Mouse (Mus musculus) CH12.LX (cell line): ENCODE measurements around the gene Zglp1. TPM values are rescaled to one million over a fixed set of nuclear protein-coding genes. Genes with fewer than 3 reads are reported as not detected.

Experiments
- DNase-seq: peaks from one replicate; pipeline ENCODE4 v3.0.0-alpha.2; 2013; ENCODE audit errors: extremely low read depth
- H3K27ac ChIP-seq: 2 replicates; pipeline ENCODE4 v1.5.1; 2012; ENCODE audit warnings: low read depth, mild to moderate bottlenecking, control low read depth, moderate library complexity; ENCODE audit not compliant: insufficient read depth
- H3K27me3 ChIP-seq: replicated peaks from 2 replicates; pipeline ENCODE3; 2012; ENCODE audit warnings: inconsistent platforms
- H3K36me3 ChIP-seq, 2 experiments: replicated peaks in 1 of 2; 2 replicates each; pipeline versions ENCODE3 to v1.6.1; 2012; ENCODE audit warnings: inconsistent platforms in 1 of 2, low read length in 1 of 2, mild to moderate bottlenecking in 1 of 2, mixed read lengths in 1 of 2, moderate library complexity in 1 of 2; ENCODE audit not compliant: control insufficient read depth in 1 of 2, insufficient read depth in 1 of 2
- H3K4me1 ChIP-seq, 2 experiments: 2 replicates each; pipeline ENCODE4 v1.6.1; 2012; ENCODE audit warnings: inconsistent platforms in 1 of 2, moderate library complexity in 1 of 2; ENCODE audit not compliant: insufficient read depth in 2 of 2, control insufficient read depth in 1 of 2
- H3K4me2 ChIP-seq: 2 replicates; pipeline ENCODE4 v1.6.1; 2012; ENCODE audit warnings: low read depth, mild to moderate bottlenecking, control low read depth; ENCODE audit not compliant: poor library complexity, insufficient read depth, severe bottlenecking
- H3K4me3 ChIP-seq, 3 experiments: fragments of 150-350 bp in 1 of 3; sonication (generic) in 1 of 3; replicated peaks in 1 of 3; 2 replicates each; pipeline versions ENCODE3 to v1.5.1; 2011 to 2012; ENCODE audit warnings: low read depth in 2 of 3, low read length in 2 of 3, mild to moderate bottlenecking in 2 of 3, moderate library complexity in 2 of 3, control low read depth in 1 of 3, improper control_type of control experiment in 1 of 3, inconsistent platforms in 1 of 3, mixed read lengths in 1 of 3; ENCODE audit not compliant: poor library complexity in 1 of 3
- H3K79me2 ChIP-seq: replicated peaks from 2 replicates; pipeline ENCODE4 v1.6.1; 2012; ENCODE audit warnings: mild to moderate bottlenecking, moderate library complexity; ENCODE audit not compliant: control insufficient read depth, poor library complexity, insufficient read depth, severe bottlenecking; ENCODE audit errors: extremely low read depth
- H3K9ac ChIP-seq: 2 replicates; pipeline ENCODE4 v1.6.1; 2012; ENCODE audit warnings: low read depth, mild to moderate bottlenecking, control low read depth, moderate library complexity; ENCODE audit not compliant: insufficient read depth
- H3K9me3 ChIP-seq: replicated peaks from 2 replicates; pipeline ENCODE3; 2012; ENCODE audit warnings: low read length, inconsistent platforms, mixed read lengths
- CTCF ChIP-seq, 2 experiments: IDR thresholded peaks in 1 of 2; conservative IDR thresholded peaks in 1 of 2; 2 replicates each; pipeline ENCODE4 v1.5.1; 2011 to 2012; ENCODE audit warnings: low read depth in 2 of 2, low read length in 2 of 2, improper control_type of control experiment in 1 of 2, inconsistent platforms in 1 of 2, mild to moderate bottlenecking in 1 of 2, moderate library complexity in 1 of 2
- ELF1 ChIP-seq: IDR thresholded peaks from 2 replicates; pipeline ENCODE4 v1.6.1; 2014; ENCODE audit warnings: low read depth, mild to moderate bottlenecking, inconsistent platforms, low read length, improper control_type of control experiment
- EP300 ChIP-seq: IDR thresholded peaks from 2 replicates; pipeline ENCODE4 v1.6.1; 2011; ENCODE audit warnings: low read length, improper control_type of control experiment
- ETS1 ChIP-seq: conservative IDR thresholded peaks from 2 replicates; pipeline ENCODE4 v1.6.1; 2012; ENCODE audit warnings: low read depth, mild to moderate bottlenecking, inconsistent platforms, low read length, improper control_type of control experiment, moderate library complexity
- GABPA ChIP-seq: IDR thresholded peaks from 2 replicates; pipeline ENCODE4 v1.6.1; 2012; ENCODE audit warnings: low read depth, low read length, improper control_type of control experiment, inconsistent platforms; ENCODE audit not compliant: insufficient replicate concordance
- IRF4 ChIP-seq: IDR thresholded peaks from 2 replicates; pipeline ENCODE4 v1.6.1; 2014; ENCODE audit warnings: low read depth, mild to moderate bottlenecking, inconsistent platforms, low read length, improper control_type of control experiment
- JUN ChIP-seq: IDR thresholded peaks from 2 replicates; pipeline ENCODE4 v1.6.1; 2011; ENCODE audit warnings: low read depth, mild to moderate bottlenecking, low read length, improper control_type of control experiment, moderate library complexity; ENCODE audit not compliant: insufficient read depth
- JUND ChIP-seq: conservative IDR thresholded peaks from 2 replicates; pipeline ENCODE4 v1.6.1; 2011; ENCODE audit warnings: low read depth, low read length, improper control_type of control experiment
- MAFK ChIP-seq: IDR thresholded peaks from 2 replicates; pipeline ENCODE4 v1.6.1; 2011; ENCODE audit warnings: low read length, improper control_type of control experiment; ENCODE audit not compliant: insufficient replicate concordance
- MAX ChIP-seq: IDR thresholded peaks from 2 replicates; pipeline ENCODE4 v1.6.1; 2011; ENCODE audit warnings: low read length, improper control_type of control experiment
- MAZ ChIP-seq: IDR thresholded peaks from 2 replicates; pipeline ENCODE4 v1.6.1; 2012; ENCODE audit warnings: low read depth, mild to moderate bottlenecking, inconsistent platforms, low read length, improper control_type of control experiment, moderate library complexity
- MEF2A ChIP-seq: IDR thresholded peaks from 2 replicates; pipeline ENCODE4 v1.6.1; 2014; ENCODE audit warnings: low read depth, mild to moderate bottlenecking, inconsistent platforms, low read length, improper control_type of control experiment, borderline replicate concordance
- MXI1 ChIP-seq: IDR thresholded peaks from 2 replicates; pipeline ENCODE4 v1.6.1; 2011; ENCODE audit warnings: mild to moderate bottlenecking, low read depth, low read length, improper control_type of control experiment
- MYC ChIP-seq: IDR thresholded peaks from 2 replicates; pipeline ENCODE4 v1.6.1; 2011; ENCODE audit warnings: low read depth, mild to moderate bottlenecking, improper control_type of control experiment, low read length
- NRF1 ChIP-seq: IDR thresholded peaks from 2 replicates; pipeline ENCODE4 v1.6.1; 2014; ENCODE audit warnings: low read depth, mild to moderate bottlenecking, inconsistent platforms, low read length, improper control_type of control experiment, moderate library complexity
- POLR2A ChIP-seq: IDR thresholded peaks from 2 replicates; pipeline ENCODE4 v1.6.1; 2011; ENCODE audit warnings: low read depth, mild to moderate bottlenecking, improper control_type of control experiment, low read length
- POLR2AphosphoS2 ChIP-seq: IDR thresholded peaks from 2 replicates; pipeline ENCODE4 v1.6.1; 2011; ENCODE audit warnings: low read depth, low read length, improper control_type of control experiment
- SIN3A ChIP-seq: IDR thresholded peaks from 2 replicates; pipeline ENCODE4 v1.6.1; 2012; ENCODE audit warnings: low read length, improper control_type of control experiment, inconsistent platforms
- TBP ChIP-seq: conservative IDR thresholded peaks from 2 replicates; pipeline ENCODE4 v1.6.1; 2011; ENCODE audit warnings: low read depth, low read length, improper control_type of control experiment
- TCF12 ChIP-seq: IDR thresholded peaks from 2 replicates; pipeline ENCODE4 v1.6.1; 2014; ENCODE audit warnings: low read depth, mild to moderate bottlenecking, inconsistent platforms, low read length, improper control_type of control experiment
- USF1 ChIP-seq: IDR thresholded peaks from 2 replicates; pipeline ENCODE4 v1.6.1; 2014; ENCODE audit warnings: low read depth, mild to moderate bottlenecking, inconsistent platforms, low read length, improper control_type of control experiment
- USF2 ChIP-seq: conservative IDR thresholded peaks from 2 replicates; pipeline ENCODE4 v1.6.1; 2011; ENCODE audit warnings: low read depth, low read length, improper control_type of control experiment
- ZC3H11A ChIP-seq: IDR thresholded peaks from 2 replicates; pipeline ENCODE4 v1.6.1; 2012; ENCODE audit warnings: low read depth, mild to moderate bottlenecking, inconsistent platforms, low read length, improper control_type of control experiment
- ZKSCAN1 ChIP-seq: IDR thresholded peaks from 2 replicates; pipeline ENCODE4 v1.6.1; 2012; ENCODE audit warnings: low read depth, inconsistent platforms, low read length, improper control_type of control experiment, borderline replicate concordance
- ZMIZ1 ChIP-seq: IDR thresholded peaks from 2 replicates; pipeline ENCODE4 v1.6.1; 2012; ENCODE audit warnings: low read depth, mild to moderate bottlenecking, inconsistent platforms, low read length, improper control_type of control experiment
- dilution Hi-C: fragments of 300-500 bp; cut with MboI; formaldehyde crosslinking; loops from 2 replicates; pipeline ENCODE4 v1.14.3; 2020; ENCODE audit warnings: low sequenced_read_pairs; ENCODE audit not compliant: extremely low pct_unique_long_range_greater_than_20kb, extremely low pct_ligation_motif_present
- in situ Hi-C: fragments of 300-500 bp; cut with MboI; formaldehyde crosslinking; loops from 3 replicates; pipeline ENCODE4 v1.14.3; 2019; ENCODE audit warnings: low sequenced_read_pairs, low pct_ligation_motif_present, low pct_unique_long_range_greater_than_20kb, mixed read lengths
- polyA plus RNA-seq: library from polyadenylated mRNA; unstranded; fragments of >175 nt; gene quantifications from 2 replicates; pipeline ENCODE4 v1.2.1, GENCODE M21; 2012; ENCODE audit warnings: low read depth; ENCODE audit not compliant: insufficient read length
- total RNA-seq, 2 experiments: library from RNA; depleted of rRNA; stranded (reverse); fragments of 300-350 nt in 1 of 2; fragments of >200 nt in 1 of 2; gene quantifications; 2 replicates each; pipeline ENCODE4 v1.2.3; 2012 to 2014

The Zglp1 gene
- total and polyA plus RNA-seq, 3 experiments = 0.87 to 1.3 TPM; not detected in 1

DNA sequence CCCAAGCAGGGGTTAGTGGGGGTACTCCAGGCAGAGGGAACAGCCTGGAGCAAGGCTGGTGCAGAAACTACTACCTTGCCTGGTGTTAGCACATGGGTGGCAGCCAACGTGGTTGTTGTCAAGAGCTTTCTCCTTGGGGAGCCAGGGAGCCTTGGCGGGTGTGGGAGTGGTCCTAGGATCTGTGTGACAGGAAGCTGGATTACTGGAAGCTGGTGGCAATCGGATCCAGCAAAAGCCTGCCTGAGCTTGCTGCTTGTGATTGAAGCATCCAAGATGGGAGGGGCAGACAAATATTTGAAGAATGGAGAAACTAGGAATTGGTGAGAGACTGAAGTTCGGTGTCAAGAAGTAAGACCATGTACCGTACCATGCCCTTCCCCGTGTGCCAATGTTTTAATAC, 44.6 kb downstream of the Zglp1 start:
- peaks cover 20 to 52% of the 10 kb centered on the region in 2 experiments for H3K4me1 ChIP-seq
- no peak overlapping the region for H3K9ac ChIP-seq
- TF ChIP-seq ETS1 = no peak
- TF ChIP-seq USF2 = no peak
- TF ChIP-seq MAX = no peak
- no peak for TF ChIP-seq MEF2A
- TF ChIP-seq TCF12 = no peak
- no peak for TF ChIP-seq JUN
- TF ChIP-seq MYC = no peak
- no peak for TF ChIP-seq MAZ
- no peak for TF ChIP-seq NRF1
- TF ChIP-seq EP300 = no peak
- no peak for TF ChIP-seq POLR2A
- TF ChIP-seq, all 38 proteins: peak for 0
- H3K79me2 ChIP-seq = peaks cover 76% of the 10 kb centered on the region
- H3K4me3 ChIP-seq = no peak overlapping the region
- in situ Hi-C loops (no loop called here), dilution Hi-C loops (no loop called here)
- H3K4me2 ChIP-seq = no peak overlapping the region
- H3K9me3 ChIP-seq = no peaks in the 10 kb centered on the region
- no peaks in the 10 kb centered on the region for H3K27me3 ChIP-seq
- DNase-seq = no peak
- no peak overlapping the region for H3K27ac ChIP-seq
- H3K36me3 ChIP-seq = peaks cover 70 to 90% of the 10 kb centered on the region in 2 experiments

GRCm38 (mm10) chr9:21021363-21021762, 45.5 kb downstream of the Zglp1 start:
- Histone ChIP-seq H3K9me3 (no peaks in the 10 kb centered on the region), H3K27me3 (no peaks in the 10 kb centered on the region), H3K4me1 (peaks cover 19 to 50% of the 10 kb centered on the region in 2 experiments), H3K9ac (no peak overlapping the region), H3K4me2 (no peak overlapping the region), H3K4me3 (no peak overlapping the region), H3K27ac (no peak overlapping the region), H3K36me3 (peaks cover 61 to 83% of the 10 kb centered on the region in 2 experiments), H3K79me2 (peaks cover 82% of the 10 kb centered on the region)
- in situ Hi-C loops (no loop called here), dilution Hi-C loops (no loop called here)
- no peak for TF ChIP-seq ZKSCAN1
- TF ChIP-seq POLR2AphosphoS2 = 0 out of 2 replicates have a peak, but pooled peaks have one; percentile 8
- DNase-seq = no peak

DNA sequence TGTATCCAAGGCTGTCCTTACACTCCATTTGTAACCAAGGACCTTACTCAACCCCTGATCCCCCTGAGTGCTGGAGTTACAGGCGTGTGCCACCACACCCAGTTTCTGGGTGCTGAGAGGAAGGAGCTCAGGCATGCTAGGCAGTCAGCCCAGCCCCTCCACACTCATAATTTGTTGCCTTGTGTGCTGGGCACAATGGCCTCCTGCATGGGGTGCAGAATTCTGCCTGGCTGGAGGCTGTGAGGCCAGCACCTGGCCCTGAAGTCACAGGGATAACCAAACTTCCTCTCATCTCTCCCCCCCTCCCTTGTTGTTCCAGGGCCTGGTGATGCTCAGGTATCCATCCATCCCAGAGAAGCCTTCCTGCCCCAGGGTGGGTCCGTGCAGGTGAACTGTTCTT, 48.3 kb downstream of the Zglp1 start:
- Histone ChIP-seq H3K4me1 (peaks cover 26 to 62% of the 10 kb centered on the region in 2 experiments), H3K27ac (no peak overlapping the region), H3K4me2 (peak overlapping the region; percentile 65), H3K79me2 (peaks cover 73% of the 10 kb centered on the region), H3K9ac (peak overlapping the region; percentile 25; the same call in 1 of the 2 replicates), H3K36me3 (peaks cover 43 to 58% of the 10 kb centered on the region in 2 experiments), H3K27me3 (no peaks in the 10 kb centered on the region), H3K4me3 (peak overlapping the region; percentile 9 to 50 (median 29)), H3K9me3 (no peaks in the 10 kb centered on the region)
- DNase-seq = no peak
- dilution Hi-C loops (no loop called here), in situ Hi-C loops (loop anchor here (10.0 kb wide), 1 partner anchor 126 kb away; the partner anchor contains the start of gene Cdc37)
- no peak for TF ChIP-seq USF1
- TF ChIP-seq MXI1 = no peak
- no peak for TF ChIP-seq TCF12
- no peak for TF ChIP-seq MAFK
- no peak for TF ChIP-seq MYC
- TF ChIP-seq CTCF (conservative IDR thresholded peaks at IDR 0.05 in 1 of 2, IDR thresholded peaks at IDR 0.05 in 1 of 2; ENCODE audit: low read depth in 2 of 2, low read length in 2 of 2) = no peak
- no peak for TF ChIP-seq EP300
- TF ChIP-seq ZC3H11A = no peak
- no peak for TF ChIP-seq POLR2A
- TF ChIP-seq ZMIZ1 = no peak
- no peak for TF ChIP-seq JUN
- no peak for TF ChIP-seq TBP
- TF ChIP-seq SIN3A = no peak
- TF ChIP-seq JUND = no peak
- no peak for TF ChIP-seq ELF1
- TF ChIP-seq GABPA = no peak
- TF ChIP-seq IRF4 = no peak
